Mouse (Mus musculus) olfactory bulb, adult 2 months (tissue): ENCODE measurements at regions not wholly inside any gene's neighbourhood (a gene's known extent, or its start where the extent isn't known, plus 50 kb on each side); places are given as distances from the start of the nearest gene placed in this dataset.

Source experiments
- H3K27ac ChIP-seq: fragments of 200-500 bp; 2 replicates; pipeline ENCODE4 v1.5.1; 2012; ENCODE audit warnings: low read depth, low read length; ENCODE audit not compliant: insufficient read depth
- H3K4me1 ChIP-seq: fragments of 200-500 bp; 2 replicates; pipeline ENCODE4 v1.6.1; 2012; ENCODE audit warnings: low read length; ENCODE audit not compliant: control insufficient read depth, insufficient read depth
- H3K4me3 ChIP-seq: fragments of 200-500 bp; 2 replicates; pipeline ENCODE4 v1.5.1; 2012; ENCODE audit warnings: mild to moderate bottlenecking, low read depth, low read length, moderate library complexity; ENCODE audit not compliant: insufficient read depth
- CTCF ChIP-seq: fragments of 200-500 bp; IDR thresholded peaks from 2 replicates; pipeline ENCODE4 v1.5.1; 2012; ENCODE audit warnings: low read depth, mild to moderate bottlenecking, low read length, moderate library complexity; ENCODE audit not compliant: insufficient read depth
- POLR2A ChIP-seq: fragments of 200-500 bp; IDR thresholded peaks from 2 replicates; pipeline ENCODE4 v1.6.1; 2012; ENCODE audit warnings: mild to moderate bottlenecking, low read depth, low read length, moderate library complexity; ENCODE audit not compliant: insufficient read depth
- WGBS: fragments of 180-500 bp; shearing (Covaris S2); methylation state at CpG from one replicate; pipeline ENCODE4 v1.1.7; 2018; 5-methylcytosine and 5-hydroxymethylcytosine counted together

GRCm38 (mm10) chr2:131766500-131766899 lies 93.0 kb downstream of the Erv3 start:
- peaks cover 6% of the 10 kb centered on the region for H3K4me1 ChIP-seq
- no peak overlapping the region for H3K27ac ChIP-seq
- no peak overlapping the region for H3K4me3 ChIP-seq
- 96% methylated on average over 9 of the region's 9 CpGs for WGBS
- TF ChIP-seq CTCF (no peak), POLR2A (no peak)

- WGBS, result 69% methylated on average over 2 of the region's 2 CpGs
These were observed 98.0 kb downstream of the Erv3 start for GRCm38 (mm10) chr2:131761507-131761906.

GRCm38 (mm10) chr2:131757183-131757903 lies 102.2 kb downstream of the Erv3 start:
- Histone ChIP-seq H3K27ac (no peak overlapping the region), H3K4me1 (peaks cover 4% of the 10 kb centered on the region; the same call in 1 of the 2 replicates), H3K4me3 (no peak overlapping the region)
- 85% methylated on average over 7 of the region's 7 CpGs for WGBS
- TF ChIP-seq POLR2A (no peak), CTCF (no peak)

More at GRCm38 (mm10) chr2:131761507-131761906, 98.0 kb downstream of the Erv3 start:
- peaks cover 2% of the 10 kb centered on the region; the same call in 1 of the 2 replicates for H3K4me1 ChIP-seq
- TF ChIP-seq CTCF, result no peak
- no peak overlapping the region for H3K4me3 ChIP-seq
- no peak overlapping the region for H3K27ac ChIP-seq

GRCm38 (mm10) chr2:131755107-131755506 lies 104.4 kb downstream of the Erv3 start:
- TF ChIP-seq POLR2A (no peak), CTCF (no peak)
- WGBS, result 75% methylated on average over 2 of the region's 2 CpGs
- Histone ChIP-seq H3K4me1 (0 out of 2 replicates have a peak, but pooled peaks cover 2% of the 10 kb centered on the region), H3K4me3 (no peak overlapping the region), H3K27ac (no peak overlapping the region)

- TF ChIP-seq CTCF (no peak), POLR2A (no peak)
- 65% methylated on average over 2 of the region's 2 CpGs for WGBS
- Histone ChIP-seq H3K27ac (no peak overlapping the region), H3K4me1 (peaks cover 7% of the 10 kb centered on the region), H3K4me3 (no peak overlapping the region)
These were observed 106.1 kb downstream of the Erv3 start for GRCm38 (mm10) chr2:131753436-131753835.

GRCm38 (mm10) chr2:131750679-131751078 lies 108.9 kb downstream of the Erv3 start:
- TF ChIP-seq POLR2A, result no peak
- no peak for TF ChIP-seq CTCF
- no peak overlapping the region for H3K4me3 ChIP-seq
- peaks cover 11% of the 10 kb centered on the region for H3K4me1 ChIP-seq
- H3K27ac ChIP-seq, result no peak overlapping the region
- WGBS, result 71% methylated on average over 6 of the region's 6 CpGs

GRCm38 (mm10) chr2:131750206-131750605 lies 109.3 kb downstream of the Erv3 start:
- Histone ChIP-seq H3K27ac (no peak overlapping the region), H3K4me3 (no peak overlapping the region), H3K4me1 (peaks cover 11% of the 10 kb centered on the region)
- TF ChIP-seq POLR2A (no peak), CTCF (no peak)
- 84% methylated on average over 4 of the region's 4 CpGs for WGBS

GRCm38 (mm10) chr2:131749746-131750145 lies 109.8 kb downstream of the Erv3 start:
- Histone ChIP-seq H3K4me3 (no peak overlapping the region), H3K27ac (0 out of 2 replicates have a peak overlapping the region, but pooled peaks have one; percentile 26), H3K4me1 (peaks cover 11% of the 10 kb centered on the region)
- WGBS, result 81% methylated on average over 3 of the region's 3 CpGs
- TF ChIP-seq POLR2A, result no peak
- no peak for TF ChIP-seq CTCF

- TF ChIP-seq CTCF (no peak), POLR2A (no peak)
- Histone ChIP-seq H3K27ac (peak overlapping the region; percentile 90), H3K4me1 (peaks cover 11% of the 10 kb centered on the region), H3K4me3 (no peak overlapping the region)
- 28% methylated on average over 10 of the region's 10 CpGs for WGBS
These were observed 110.8 kb downstream of the Erv3 start for GRCm38 (mm10) chr2:131748791-131749190.
